11 mouse cellular contexts compared by ENCODE assay signal in genomic region chr17:35550143-35550494, GRCm38 (mm10). TPM values are rescaled to one million over a fixed set of nuclear protein-coding genes. Genes with fewer than 3 reads are reported as not detected.
DNase-seq lines count a peak whose midpoint lies in the region; ATAC-seq lines count a peak whose summit lies in the region.
"Had no signal": no experiment of that assay in that cellular context is flagged by ENCODE, and none has a peak within 500 bp of the region (broad histone marks: within the 10 kb centered on the region; RNA-seq: fewer than 3 reads in every experiment).

No protein-coding gene starts in this region.

- no peak for DNase-seq in lung, postnatal 25 days (ENCODE audit: low spot score)
- DNase-seq in c-Kit-positive CD71-positive TER-119-positive erythroid progenitor cells, embryonic 14.5 days (ENCODE audit: low spot score), result no peak
- DNase-seq: liver, embryonic 13.5 days; midbrain, embryonic 14.5 days had no signal

- peak overlapping the region; percentile 52; the same call in 1 of the 2 replicates for H3K27ac ChIP-seq in hindbrain, embryonic 13.5 days
- no peak overlapping the region for H3K27ac ChIP-seq in hindbrain, embryonic 12.5 days
- H3K27ac ChIP-seq in lung, embryonic 16.5 days (ENCODE audit: low read length), result peak overlapping the region; percentile 82
- H3K27ac ChIP-seq in embryonic facial prominence, embryonic 15.5 days (replicated peaks), result peak overlapping the region; percentile 91
- peak overlapping the region; percentile 61 for H3K27ac ChIP-seq in stomach, embryonic 14.5 days (ENCODE audit: low read length)

- no peak overlapping the region for H3K9ac ChIP-seq in hindbrain, embryonic 13.5 days
- H3K9ac ChIP-seq in hindbrain, embryonic 12.5 days, result no peak overlapping the region
- H3K9ac ChIP-seq in lung, embryonic 16.5 days (ENCODE audit: low read length), result 0 out of 2 replicates have a peak overlapping the region, but pooled peaks have one; percentile 33
- no peak overlapping the region for H3K9ac ChIP-seq in embryonic facial prominence, embryonic 15.5 days
- H3K9ac ChIP-seq in stomach, embryonic 14.5 days (replicated peaks; ENCODE audit: low read depth, low read length), result no peak overlapping the region
- H3K9ac ChIP-seq: forebrain, embryonic 13.5 days; liver, embryonic 13.5 days had no signal

- no peaks in the 10 kb centered on the region for H3K36me3 ChIP-seq in hindbrain, embryonic 13.5 days
- no peaks in the 10 kb centered on the region for H3K36me3 ChIP-seq in hindbrain, embryonic 12.5 days
- no peaks in the 10 kb centered on the region for H3K36me3 ChIP-seq in lung, embryonic 16.5 days (ENCODE audit: control insufficient read depth, insufficient read depth, low read length)
- no peaks in the 10 kb centered on the region for H3K36me3 ChIP-seq in embryonic facial prominence, embryonic 15.5 days
- H3K36me3 ChIP-seq in stomach, embryonic 14.5 days (ENCODE audit: control insufficient read depth, insufficient read depth, low read length), result no peaks in the 10 kb centered on the region
- H3K36me3 ChIP-seq: liver, embryonic 13.5 days had no signal

- no peaks in the 10 kb centered on the region for H3K27me3 ChIP-seq in hindbrain, embryonic 13.5 days
- H3K27me3 ChIP-seq in hindbrain, embryonic 12.5 days, result 0 out of 2 replicates have a peak, but pooled peaks cover 6% of the 10 kb centered on the region
- no peaks in the 10 kb centered on the region for H3K27me3 ChIP-seq in lung, embryonic 16.5 days (ENCODE audit: control insufficient read depth, insufficient read depth, low read depth, low read length)
- no peaks in the 10 kb centered on the region for H3K27me3 ChIP-seq in embryonic facial prominence, embryonic 15.5 days
- no peaks in the 10 kb centered on the region for H3K27me3 ChIP-seq in stomach, embryonic 14.5 days (ENCODE audit: control insufficient read depth, insufficient read depth, low read length)
- H3K27me3 ChIP-seq: liver, embryonic 13.5 days; Patski had no signal

- no peak for ATAC-seq in hindbrain, embryonic 13.5 days (ENCODE audit: low FRiP score)
- ATAC-seq in hindbrain, embryonic 12.5 days (ENCODE audit: low FRiP score), result no peak
- ATAC-seq in lung, embryonic 16.5 days (ENCODE audit: low read depth), result no peak
- no peak for ATAC-seq in embryonic facial prominence, embryonic 15.5 days (ENCODE audit: insufficient number of reproducible peaks, low FRiP score, low TSS enrichment, low read depth)
- no peak for ATAC-seq in stomach, embryonic 14.5 days (ENCODE audit: insufficient number of reproducible peaks, insufficient read depth, low FRiP score, low read depth)

- no peak overlapping the region for H3K4me2 ChIP-seq in hindbrain, embryonic 13.5 days
- H3K4me2 ChIP-seq in hindbrain, embryonic 12.5 days (replicated peaks), result no peak overlapping the region
- H3K4me2 ChIP-seq in lung, embryonic 16.5 days (ENCODE audit: low read depth, low read length), result no peak overlapping the region; the same call in 1 of the 2 replicates
- H3K4me2 ChIP-seq in embryonic facial prominence, embryonic 15.5 days (replicated peaks), result peak overlapping the region; percentile 35
- H3K4me2 ChIP-seq in stomach, embryonic 14.5 days (replicated peaks; ENCODE audit: low read depth, low read length), result no peak overlapping the region
- H3K4me2 ChIP-seq: forebrain, embryonic 13.5 days; liver, embryonic 13.5 days had no signal

- H3K4me3 ChIP-seq in hindbrain, embryonic 13.5 days, result no peak overlapping the region
- H3K4me3 ChIP-seq in hindbrain, embryonic 12.5 days, result no peak overlapping the region
- H3K4me3 ChIP-seq in lung, embryonic 16.5 days (ENCODE audit: low read length), result no peak overlapping the region
- H3K4me3 ChIP-seq in embryonic facial prominence, embryonic 15.5 days (replicated peaks), result no peak overlapping the region
- no peak overlapping the region for H3K4me3 ChIP-seq in stomach, embryonic 14.5 days (ENCODE audit: low read depth, low read length)
- H3K4me3 ChIP-seq: forebrain, embryonic 13.5 days; liver, embryonic 13.5 days had no signal

- H3K4me1 ChIP-seq in hindbrain, embryonic 13.5 days (replicated peaks), result peaks cover 24% of the 10 kb centered on the region
- peaks cover 22% of the 10 kb centered on the region for H3K4me1 ChIP-seq in hindbrain, embryonic 12.5 days
- peaks cover 14% of the 10 kb centered on the region for H3K4me1 ChIP-seq in lung, embryonic 16.5 days (replicated peaks; ENCODE audit: control insufficient read depth, insufficient read depth, low read length)
- H3K4me1 ChIP-seq in embryonic facial prominence, embryonic 15.5 days, result peaks cover 33% of the 10 kb centered on the region
- peaks cover 7% of the 10 kb centered on the region; the same call in 1 of the 2 replicates for H3K4me1 ChIP-seq in stomach, embryonic 14.5 days (ENCODE audit: control insufficient read depth, insufficient read depth, low read length)
- H3K4me1 ChIP-seq: liver, embryonic 13.5 days had no signal

- no peaks in the 10 kb centered on the region for H3K9me3 ChIP-seq in hindbrain, embryonic 13.5 days
- H3K9me3 ChIP-seq in hindbrain, embryonic 12.5 days (replicated peaks), result no peaks in the 10 kb centered on the region
- no peaks in the 10 kb centered on the region; the same call in 1 of the 2 replicates for H3K9me3 ChIP-seq in lung, embryonic 16.5 days (ENCODE audit: control insufficient read depth, low read length)
- no peaks in the 10 kb centered on the region for H3K9me3 ChIP-seq in embryonic facial prominence, embryonic 15.5 days (replicated peaks)
- H3K9me3 ChIP-seq in stomach, embryonic 14.5 days (ENCODE audit: control insufficient read depth, low read depth, low read length), result no peaks in the 10 kb centered on the region
- H3K9me3 ChIP-seq: forebrain, embryonic 13.5 days; liver, embryonic 13.5 days had no signal

- WGBS in hindbrain, embryonic 13.5 days, result 91% methylated on average over 4 of the region's 4 CpGs
- 95% methylated on average over 4 of the region's 4 CpGs for WGBS in hindbrain, embryonic 12.5 days
- WGBS in lung, embryonic 16.5 days, result 93% methylated on average over 4 of the region's 4 CpGs
- 95% methylated on average over 4 of the region's 4 CpGs for WGBS in embryonic facial prominence, embryonic 15.5 days
- WGBS in stomach, embryonic 14.5 days, result 96% methylated on average over 4 of the region's 4 CpGs

RNA-seq across cellular contexts. Expression of gene Cdsn, which starts 1.8 kb away (rescaled TPM):
- 0.12 and 0.14 TPM in 2 replicates for polyA plus RNA-seq in hindbrain, embryonic 13.5 days (2015; fragmentation: Nextera tagmentation; extraction: Ambion mirVana)
- polyA plus RNA-seq in hindbrain, embryonic 12.5 days (2016; fragmentation: Nextera tagmentation; extraction: Ambion mirVana), result 0.08 and 0.20 TPM in 2 replicates
- 0.05 and 0.13 TPM in 2 replicates for polyA plus RNA-seq in lung, embryonic 16.5 days (2015; fragmentation: Nextera tagmentation; extraction: Ambion mirVana)
- polyA plus RNA-seq in embryonic facial prominence, embryonic 15.5 days (2015; fragmentation: Nextera tagmentation; extraction: Ambion mirVana), result 12.1 and 12.5 TPM in 2 replicates
- 0.17 TPM in 1 of 2 replicates, not detected in the other for polyA plus RNA-seq in stomach, embryonic 14.5 days (2014; fragmentation: Nextera tagmentation; extraction: Ambion mirVana)
- polyA plus RNA-seq: forebrain, embryonic 13.5 days; liver, embryonic 13.5 days had no signal

RNA-seq across cellular contexts. Expression of gene Psors1c2, which starts 17.1 kb away (rescaled TPM):
- 0.68 and 1.4 TPM in 2 replicates for polyA plus RNA-seq in hindbrain, embryonic 13.5 days (2015; fragmentation: Nextera tagmentation; extraction: Ambion mirVana)
- 1.1 and 1.2 TPM in 2 replicates for polyA plus RNA-seq in hindbrain, embryonic 12.5 days (2016; fragmentation: Nextera tagmentation; extraction: Ambion mirVana)
- polyA plus RNA-seq in lung, embryonic 16.5 days (2015; fragmentation: Nextera tagmentation; extraction: Ambion mirVana), result 0.69 and 0.79 TPM in 2 replicates
- polyA plus RNA-seq in embryonic facial prominence, embryonic 15.5 days (2015; fragmentation: Nextera tagmentation; extraction: Ambion mirVana), result 20.4 and 22.7 TPM in 2 replicates
- 0.81 and 1.1 TPM in 2 replicates for polyA plus RNA-seq in stomach, embryonic 14.5 days (2014; fragmentation: Nextera tagmentation; extraction: Ambion mirVana)

RNA-seq across cellular contexts. Expression of gene 2300002M23Rik, which starts 17.1 kb away (rescaled TPM):
- not detected in 2 replicates for polyA plus RNA-seq in hindbrain, embryonic 13.5 days (2015; fragmentation: Nextera tagmentation; extraction: Ambion mirVana)
- polyA plus RNA-seq in hindbrain, embryonic 12.5 days (2016; fragmentation: Nextera tagmentation; extraction: Ambion mirVana), result not detected in 2 replicates
- 0.11 TPM in 1 of 2 replicates, not detected in the other for polyA plus RNA-seq in lung, embryonic 16.5 days (2015; fragmentation: Nextera tagmentation; extraction: Ambion mirVana)
- polyA plus RNA-seq in embryonic facial prominence, embryonic 15.5 days (2015; fragmentation: Nextera tagmentation; extraction: Ambion mirVana), result 21.5 and 39.7 TPM in 2 replicates
- 0.66 TPM in 1 of 2 replicates, not detected in the other for polyA plus RNA-seq in stomach, embryonic 14.5 days (2014; fragmentation: Nextera tagmentation; extraction: Ambion mirVana)
- polyA plus RNA-seq: forebrain, embryonic 13.5 days; liver, embryonic 13.5 days; midbrain, embryonic 14.5 days; Patski had no signal

RNA-seq across cellular contexts. Expression of gene Cchcr1, which starts 33.2 kb away (rescaled TPM):
- polyA plus RNA-seq in hindbrain, embryonic 13.5 days (2015; fragmentation: Nextera tagmentation; extraction: Ambion mirVana), result 6.3 and 7.6 TPM in 2 replicates
- 14.8 and 15.2 TPM in 2 replicates for polyA plus RNA-seq in hindbrain, embryonic 12.5 days (2016; fragmentation: Nextera tagmentation; extraction: Ambion mirVana)
- polyA plus RNA-seq in lung, embryonic 16.5 days (2015; fragmentation: Nextera tagmentation; extraction: Ambion mirVana), result 23.3 and 24.0 TPM in 2 replicates
- 18.3 and 20.7 TPM in 2 replicates for polyA plus RNA-seq in embryonic facial prominence, embryonic 15.5 days (2015; fragmentation: Nextera tagmentation; extraction: Ambion mirVana)
- 16.7 and 19.0 TPM in 2 replicates for polyA plus RNA-seq in stomach, embryonic 14.5 days (2014; fragmentation: Nextera tagmentation; extraction: Ambion mirVana)

RNA-seq across cellular contexts. Expression of gene Tcf19, which starts 33.5 kb away (rescaled TPM):
- polyA plus RNA-seq in hindbrain, embryonic 13.5 days (2015; fragmentation: Nextera tagmentation; extraction: Ambion mirVana), result 14.9 and 15.4 TPM in 2 replicates
- 37.3 and 37.6 TPM in 2 replicates for polyA plus RNA-seq in hindbrain, embryonic 12.5 days (2016; fragmentation: Nextera tagmentation; extraction: Ambion mirVana)
- 91.9 and 96.7 TPM in 2 replicates for polyA plus RNA-seq in lung, embryonic 16.5 days (2015; fragmentation: Nextera tagmentation; extraction: Ambion mirVana)
- polyA plus RNA-seq in embryonic facial prominence, embryonic 15.5 days (2015; fragmentation: Nextera tagmentation; extraction: Ambion mirVana), result 86.0 and 86.2 TPM in 2 replicates
- polyA plus RNA-seq in stomach, embryonic 14.5 days (2014; fragmentation: Nextera tagmentation; extraction: Ambion mirVana), result 87.4 and 90.1 TPM in 2 replicates

Comparison
In these comparisons a context has a peak if more than half of its experiments do, and no peak if none do; other contexts are left out.
1. RNA of gene Cdsn, which starts 1.8 kb away (polyA plus RNA-seq): 12.1 to 12.5 TPM in embryonic facial prominence, embryonic 15.5 days; 0.17 TPM in stomach, embryonic 14.5 days, 0.12 to 0.14 TPM in hindbrain, embryonic 13.5 days, 0.08 to 0.20 TPM in hindbrain, embryonic 12.5 days and 0.05 to 0.13 TPM in lung, embryonic 16.5 days; every median in the first group is over 10 times any median in the second.
2. RNA of gene 2300002M23Rik, which starts 17.1 kb away (polyA plus RNA-seq): 21.5 to 39.7 TPM in embryonic facial prominence, embryonic 15.5 days; 0.11 TPM in lung, embryonic 16.5 days, not detected in hindbrain, embryonic 13.5 days, not detected in hindbrain, embryonic 12.5 days and 0.66 TPM in stomach, embryonic 14.5 days; every median in the first group is over 10 times any median in the second.